Mouse (Mus musculus): ENCODE results near the gene Etl4. TPM values are rescaled to one million over a fixed set of nuclear protein-coding genes. Genes with fewer than 3 reads are reported as not detected.
A peak's percentile ranks its signal among the peaks of the same experiment; 100 is the strongest.

Gene Etl4
- polyA plus RNA-seq, 1 experiment, result 45.6 TPM

GRCm38 (mm10) chr2:20542286-20542685, 632.7 kb downstream of the Etl4 start:
- Histone ChIP-seq H3K4me3 (replicated peaks; ENCODE audit: extremely low read depth, low read depth, low read length) (no peak overlapping the region), H3K4me1 (ENCODE audit: control insufficient read depth, insufficient read depth, low read length) (peaks cover 18% of the 10 kb centered on the region)
- no peak for TF ChIP-seq POLR2A (IDR thresholded peaks at IDR 0.05; ENCODE audit: borderline replicate concordance, extremely low read depth, low read depth, low read length)
- TF ChIP-seq CTCF (IDR thresholded peaks at IDR 0.05; ENCODE audit: insufficient read depth, low read length), result no peak
- DNase-seq, result no peak
- WGBS, result 80% methylated on average over 7 of the region's 7 CpGs

GRCm38 (mm10) chr2:20545624-20546023, 636.0 kb downstream of the Etl4 start:
- TF ChIP-seq POLR2A (IDR thresholded peaks at IDR 0.05; ENCODE audit: borderline replicate concordance, extremely low read depth, low read depth, low read length), result no peak
- TF ChIP-seq CTCF (IDR thresholded peaks at IDR 0.05; ENCODE audit: insufficient read depth, low read length), result no peak
- DNase-seq, result no peak
- Histone ChIP-seq H3K4me1 (ENCODE audit: control insufficient read depth, insufficient read depth, low read length) (peaks cover 12% of the 10 kb centered on the region), H3K4me3 (replicated peaks; ENCODE audit: extremely low read depth, low read depth, low read length) (no peak overlapping the region)
- 40% methylated on average over 2 of the region's 2 CpGs for WGBS

- Histone ChIP-seq H3K4me1 (ENCODE audit: control insufficient read depth, insufficient read depth, low read length) (peaks cover 12% of the 10 kb centered on the region), H3K4me3 (replicated peaks; ENCODE audit: extremely low read depth, low read depth, low read length) (no peak overlapping the region)
- no peak for DNase-seq
- TF ChIP-seq CTCF (IDR thresholded peaks at IDR 0.05; ENCODE audit: insufficient read depth, low read length) (no peak), POLR2A (IDR thresholded peaks at IDR 0.05; ENCODE audit: borderline replicate concordance, extremely low read depth, low read depth, low read length) (no peak)
- WGBS, result 15% methylated on average over 11 of the region's 11 CpGs
Measured at GRCm38 (mm10) chr2:20546496-20547348, 637.1 kb downstream of the Etl4 start.

- 16% methylated on average over 5 of the region's 5 CpGs for WGBS
- peak; percentile 46 for DNase-seq
- H3K4me3 ChIP-seq (replicated peaks; ENCODE audit: extremely low read depth, low read depth, low read length), result peak overlapping the region; percentile 45
- TF ChIP-seq POLR2A (IDR thresholded peaks at IDR 0.05; ENCODE audit: borderline replicate concordance, extremely low read depth, low read depth, low read length) (no peak), CTCF (IDR thresholded peaks at IDR 0.05; ENCODE audit: insufficient read depth, low read length) (no peak)
- H3K4me1 ChIP-seq (ENCODE audit: control insufficient read depth, insufficient read depth, low read length), result peaks cover 12% of the 10 kb centered on the region
Measured at GRCm38 (mm10) chr2:20547349-20547677, 637.7 kb downstream of the Etl4 start.

GRCm38 (mm10) chr2:20547686-20548624, 638.4 kb downstream of the Etl4 start:
- DNase-seq, result no peak
- H3K4me3 ChIP-seq (replicated peaks; ENCODE audit: extremely low read depth, low read depth, low read length), result peak overlapping the region; percentile 45
- 47% methylated on average over 18 of the region's 18 CpGs for WGBS
- H3K4me1 ChIP-seq (ENCODE audit: control insufficient read depth, insufficient read depth, low read length), result peaks cover 12% of the 10 kb centered on the region
- TF ChIP-seq POLR2A (IDR thresholded peaks at IDR 0.05; ENCODE audit: borderline replicate concordance, extremely low read depth, low read depth, low read length) (no peak), CTCF (IDR thresholded peaks at IDR 0.05; ENCODE audit: insufficient read depth, low read length) (no peak)

- 52% methylated on average over 5 of the region's 5 CpGs for WGBS
- no peak for TF ChIP-seq CTCF (IDR thresholded peaks at IDR 0.05; ENCODE audit: insufficient read depth, low read length)
- TF ChIP-seq POLR2A (IDR thresholded peaks at IDR 0.05; ENCODE audit: borderline replicate concordance, extremely low read depth, low read depth, low read length), result no peak
- no peak for DNase-seq
- peaks cover 12% of the 10 kb centered on the region for H3K4me1 ChIP-seq (ENCODE audit: control insufficient read depth, insufficient read depth, low read length)
- H3K4me3 ChIP-seq (replicated peaks; ENCODE audit: extremely low read depth, low read depth, low read length), result no peak overlapping the region
Measured at GRCm38 (mm10) chr2:20549065-20549464, 639.5 kb downstream of the Etl4 start.

GRCm38 (mm10) chr2:20549996-20550395, 640.4 kb downstream of the Etl4 start:
- TF ChIP-seq CTCF (IDR thresholded peaks at IDR 0.05; ENCODE audit: insufficient read depth, low read length), result no peak
- no peak for TF ChIP-seq POLR2A (IDR thresholded peaks at IDR 0.05; ENCODE audit: borderline replicate concordance, extremely low read depth, low read depth, low read length)
- H3K4me1 ChIP-seq (ENCODE audit: control insufficient read depth, insufficient read depth, low read length), result peaks cover 12% of the 10 kb centered on the region
- DNase-seq, result no peak
- H3K4me3 ChIP-seq (replicated peaks; ENCODE audit: extremely low read depth, low read depth, low read length), result no peak overlapping the region
- WGBS, result 49% methylated on average over 1 of the region's 1 CpGs

GRCm38 (mm10) chr2:20555706-20556105, 646.1 kb downstream of the Etl4 start:
- H3K4me1 ChIP-seq (ENCODE audit: control insufficient read depth, insufficient read depth, low read length), result peaks cover 7% of the 10 kb centered on the region; the same call in 1 of the 2 replicates
- 43% methylated on average over 3 of the region's 3 CpGs for WGBS
- DNase-seq, result no peak
- H3K4me3 ChIP-seq (replicated peaks; ENCODE audit: extremely low read depth, low read depth, low read length), result no peak overlapping the region
- TF ChIP-seq CTCF (IDR thresholded peaks at IDR 0.05; ENCODE audit: insufficient read depth, low read length) (no peak), POLR2A (IDR thresholded peaks at IDR 0.05; ENCODE audit: borderline replicate concordance, extremely low read depth, low read depth, low read length) (no peak)

- WGBS, result 61% methylated on average over 5 of the region's 5 CpGs
- DNase-seq, result no peak
- Histone ChIP-seq H3K4me3 (replicated peaks; ENCODE audit: extremely low read depth, low read depth, low read length) (no peak overlapping the region), H3K4me1 (ENCODE audit: control insufficient read depth, insufficient read depth, low read length) (peaks cover 11% of the 10 kb centered on the region; the same call in 1 of the 2 replicates)
- TF ChIP-seq CTCF (IDR thresholded peaks at IDR 0.05; ENCODE audit: insufficient read depth, low read length) (no peak), POLR2A (IDR thresholded peaks at IDR 0.05; ENCODE audit: borderline replicate concordance, extremely low read depth, low read depth, low read length) (no peak)
Measured at GRCm38 (mm10) chr2:20559083-20559482, 649.5 kb downstream of the Etl4 start.

All from lung, adult 2 months (tissue).